Mouse (Mus musculus) liver, postnatal 0 days (tissue): ENCODE measurements at regions not wholly inside any gene's neighbourhood (a gene's known extent, or its start where the extent isn't known, plus 50 kb on each side); places are given as distances from the start of the nearest gene placed in this dataset.

Source experiments
- CTCF ChIP-seq: sonication (generic); IDR thresholded peaks from 2 replicates; pipeline ENCODE4 v1.5.1; 2016; ENCODE audit warnings: antibody characterized with exemption, low read depth
- EP300 ChIP-seq: IDR thresholded peaks from 2 replicates; pipeline ENCODE4 v1.6.1; 2016; ENCODE audit warnings: antibody characterized with exemption, low read depth, mild to moderate bottlenecking

GRCm38 (mm10) chr6:31080691-31081090 is 121.8 kb upstream of the Klf14 start:
- no peak for TF ChIP-seq CTCF
- no peak for TF ChIP-seq EP300
